Mouse (Mus musculus) erythroblast, embryonic 14.5 days (primary cell): ENCODE measurements at regions not wholly inside any gene's neighbourhood (a gene's known extent, or its start where the extent isn't known, plus 50 kb on each side); places are given as distances from the start of the nearest gene placed in this dataset.

Experiments
- H3K27me3 ChIP-seq: 2 replicates; pipeline ENCODE4 v1.6.1; 2012; ENCODE audit warnings: inconsistent platforms; ENCODE audit not compliant: control insufficient read depth
- H3K36me3 ChIP-seq: 2 replicates; pipeline ENCODE4 v1.6.1; 2012; ENCODE audit warnings: mild to moderate bottlenecking, inconsistent platforms; ENCODE audit not compliant: control insufficient read depth
- H3K4me1 ChIP-seq: 2 replicates; pipeline ENCODE4 v1.6.1; 2012; ENCODE audit warnings: inconsistent platforms; ENCODE audit not compliant: control insufficient read depth
- H3K4me3 ChIP-seq: replicated peaks from 2 replicates; pipeline ENCODE3; 2012; ENCODE audit warnings: moderate library complexity, mild to moderate bottlenecking, inconsistent platforms
- H3K9me3 ChIP-seq: 2 replicates; pipeline ENCODE4 v1.6.1; 2012; ENCODE audit warnings: low read length, inconsistent platforms, mixed read lengths; ENCODE audit not compliant: control insufficient read depth
- GATA1 ChIP-seq: IDR thresholded peaks from 2 replicates; pipeline ENCODE4 v1.6.1; 2012; ENCODE audit warnings: low read length, inconsistent platforms, mixed read lengths
- TAL1 ChIP-seq: IDR thresholded peaks from 3 replicates; pipeline ENCODE4 v1.6.1; 2012; ENCODE audit warnings: low read length, inconsistent platforms, mixed read lengths

DNA sequence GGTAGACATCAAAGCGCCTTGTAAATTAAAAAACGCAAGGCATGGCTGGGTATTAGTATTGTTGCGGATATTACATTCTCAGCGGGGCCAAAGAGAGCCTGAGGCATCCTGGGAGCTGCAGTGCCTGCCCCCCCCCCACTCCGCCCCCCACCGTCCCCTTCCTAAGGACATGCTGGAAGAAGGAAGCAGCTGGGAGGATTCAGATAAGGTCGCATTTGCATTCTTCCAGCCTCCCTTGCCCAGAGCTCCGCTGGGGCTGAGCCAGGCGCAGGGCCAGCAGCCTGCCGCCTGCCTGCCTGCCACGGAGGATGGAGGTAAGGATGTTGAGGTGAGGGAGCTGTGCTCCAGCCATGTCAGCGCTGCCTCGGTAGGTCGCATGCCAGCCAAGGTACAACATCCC is 230.5 kb upstream of the Srrm4 start:
- Histone ChIP-seq H3K27me3 (no peaks in the 10 kb centered on the region; the same call in 1 of the 2 replicates), H3K4me1 (no peaks in the 10 kb centered on the region), H3K36me3 (no peaks in the 10 kb centered on the region), H3K4me3 (no peak overlapping the region), H3K9me3 (peaks cover 61% of the 10 kb centered on the region)
- TF ChIP-seq GATA1 (no peak), TAL1 (no peak)

DNA sequence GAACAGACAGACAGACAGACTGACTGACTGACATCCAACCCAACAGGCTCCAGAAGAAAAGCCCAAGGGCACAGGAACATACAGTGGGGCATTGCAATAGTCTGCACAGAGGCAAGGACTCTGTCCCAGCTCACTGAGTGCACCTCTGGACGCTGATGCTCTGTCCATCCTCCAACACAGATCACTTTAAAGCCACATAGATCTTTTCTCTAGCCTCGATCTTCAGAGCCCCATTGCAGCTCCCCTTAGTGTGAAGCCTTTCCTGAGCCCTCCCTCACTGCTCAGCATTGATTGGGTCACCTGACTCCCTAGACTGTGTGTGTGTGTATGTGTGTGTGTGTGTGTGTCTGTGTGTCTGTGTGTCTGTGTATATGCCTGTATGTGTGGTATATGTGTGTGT is 218.2 kb upstream of the Srrm4 start:
- no peaks in the 10 kb centered on the region for H3K4me1 ChIP-seq
- H3K9me3 ChIP-seq, result peaks cover 42% of the 10 kb centered on the region
- H3K36me3 ChIP-seq, result no peaks in the 10 kb centered on the region
- no peak for TF ChIP-seq GATA1
- H3K27me3 ChIP-seq, result no peaks in the 10 kb centered on the region
- no peak overlapping the region for H3K4me3 ChIP-seq

DNA sequence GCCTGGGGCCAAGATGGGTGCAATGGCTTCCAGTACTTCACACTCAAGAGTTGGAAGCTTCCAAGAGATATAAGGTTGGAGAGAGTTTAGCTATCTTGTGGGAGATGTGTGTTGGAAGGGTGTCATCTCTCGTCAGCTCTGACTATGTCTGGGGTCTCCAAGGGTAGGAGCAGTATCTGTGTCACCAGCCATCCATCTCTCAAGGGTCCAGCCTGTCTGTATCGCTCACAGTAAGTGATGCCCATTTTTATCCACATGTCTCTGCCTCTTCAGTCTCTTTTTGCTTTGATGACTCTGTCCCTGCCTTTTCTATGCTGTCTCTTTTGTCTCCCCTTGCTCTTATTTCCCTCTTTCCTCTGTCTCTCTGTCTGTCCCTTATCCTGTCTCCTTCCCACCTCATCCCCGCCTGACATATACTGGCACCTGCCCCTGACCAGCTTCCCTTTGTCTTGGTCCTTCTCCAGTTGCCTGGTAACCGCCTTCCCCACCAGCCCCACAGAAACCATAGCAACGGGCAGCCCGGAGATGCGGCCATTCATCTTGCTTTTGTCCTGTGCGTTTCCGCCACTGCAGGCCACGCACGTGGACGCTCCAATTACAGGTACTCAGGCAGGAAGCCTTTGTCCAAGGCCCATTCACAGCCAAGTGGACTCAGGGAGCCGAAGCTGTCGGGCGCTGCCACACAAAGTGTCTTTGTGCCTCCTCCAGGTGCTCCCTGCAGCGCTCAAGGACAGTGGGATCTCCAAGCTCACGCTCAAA is 217.6 kb upstream of the Srrm4 start:
- no peaks in the 10 kb centered on the region for H3K27me3 ChIP-seq
- TF ChIP-seq GATA1 (no peak), TAL1 (no peak)
- H3K4me1 ChIP-seq, result no peaks in the 10 kb centered on the region
- H3K4me3 ChIP-seq, result no peak overlapping the region
- H3K36me3 ChIP-seq, result no peaks in the 10 kb centered on the region
- peaks cover 37% of the 10 kb centered on the region for H3K9me3 ChIP-seq

DNA sequence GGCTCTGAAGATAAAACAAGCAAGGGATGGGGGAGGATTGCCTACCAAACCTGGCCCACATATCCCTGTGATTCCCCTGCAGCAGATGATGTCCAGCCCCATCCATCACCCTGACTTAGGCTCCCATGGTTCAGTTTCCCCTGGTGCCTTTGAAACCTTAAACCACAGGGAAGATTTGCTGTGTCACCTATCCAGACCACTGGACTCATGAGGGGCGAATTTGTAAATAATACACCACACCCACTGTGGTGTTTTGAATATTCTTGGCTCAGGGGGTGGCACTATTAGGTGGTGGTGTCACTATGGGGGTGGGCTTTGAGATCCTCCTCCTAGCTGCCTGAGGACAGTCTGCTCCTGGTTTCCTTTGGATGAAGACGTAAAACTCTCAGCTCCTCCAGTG is 205.8 kb upstream of the Srrm4 start:
- Histone ChIP-seq H3K4me1 (no peaks in the 10 kb centered on the region), H3K9me3 (peaks cover 50% of the 10 kb centered on the region)
- TF ChIP-seq TAL1, result no peak
- no peak for TF ChIP-seq GATA1

DNA sequence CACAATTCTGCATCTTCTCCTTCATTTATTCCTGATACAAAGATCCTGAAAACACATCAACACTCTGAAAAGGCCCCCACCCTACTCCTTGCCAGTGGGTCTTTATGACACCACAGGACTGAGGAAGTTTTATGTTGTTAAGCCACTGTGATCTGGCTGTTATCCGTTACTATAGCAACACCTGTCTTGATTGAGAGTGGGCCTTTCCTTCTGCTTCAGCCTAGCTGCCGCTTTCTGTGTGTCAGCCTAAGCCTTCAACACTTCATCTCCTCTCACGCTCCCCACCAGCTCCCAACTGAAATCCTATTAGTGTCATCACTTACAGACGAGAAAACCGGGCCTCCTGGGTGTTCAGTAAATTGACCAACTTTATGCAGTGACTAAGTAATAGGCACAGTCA is 203.6 kb upstream of the Srrm4 start:
- Histone ChIP-seq H3K36me3 (no peaks in the 10 kb centered on the region), H3K27me3 (no peaks in the 10 kb centered on the region), H3K4me1 (no peaks in the 10 kb centered on the region), H3K9me3 (peaks cover 52% of the 10 kb centered on the region), H3K4me3 (no peak overlapping the region)
- no peak for TF ChIP-seq TAL1
- no peak for TF ChIP-seq GATA1

More for the DNA sequence above, 205.8 kb upstream of the Srrm4 start:
- no peaks in the 10 kb centered on the region for H3K27me3 ChIP-seq
- no peaks in the 10 kb centered on the region for H3K36me3 ChIP-seq
- H3K4me3 ChIP-seq, result no peak overlapping the region

DNA sequence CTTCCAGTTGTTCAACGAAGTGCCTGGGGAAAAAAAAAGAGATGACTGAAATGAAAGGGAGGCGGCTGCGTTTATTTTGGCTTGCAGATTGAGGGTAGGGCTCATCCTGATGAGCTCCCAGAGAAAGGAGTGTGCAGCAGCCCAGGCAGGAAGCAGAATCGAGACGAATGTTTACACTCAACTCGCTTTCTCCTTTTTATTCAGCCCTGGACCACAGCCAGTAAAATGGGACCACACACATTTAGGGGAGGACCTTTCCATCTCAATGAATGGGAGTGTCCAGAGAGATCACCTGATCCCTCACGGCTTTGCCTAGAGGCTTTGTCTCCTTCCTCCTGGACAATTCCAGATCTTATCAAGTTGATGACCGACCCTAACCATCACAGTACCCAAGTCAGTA is 198.8 kb upstream of the Srrm4 start:
- Histone ChIP-seq H3K4me1 (no peaks in the 10 kb centered on the region), H3K36me3 (no peaks in the 10 kb centered on the region), H3K9me3 (peaks cover 70% of the 10 kb centered on the region), H3K27me3 (no peaks in the 10 kb centered on the region), H3K4me3 (no peak overlapping the region)
- TF ChIP-seq GATA1 (no peak), TAL1 (no peak)

DNA sequence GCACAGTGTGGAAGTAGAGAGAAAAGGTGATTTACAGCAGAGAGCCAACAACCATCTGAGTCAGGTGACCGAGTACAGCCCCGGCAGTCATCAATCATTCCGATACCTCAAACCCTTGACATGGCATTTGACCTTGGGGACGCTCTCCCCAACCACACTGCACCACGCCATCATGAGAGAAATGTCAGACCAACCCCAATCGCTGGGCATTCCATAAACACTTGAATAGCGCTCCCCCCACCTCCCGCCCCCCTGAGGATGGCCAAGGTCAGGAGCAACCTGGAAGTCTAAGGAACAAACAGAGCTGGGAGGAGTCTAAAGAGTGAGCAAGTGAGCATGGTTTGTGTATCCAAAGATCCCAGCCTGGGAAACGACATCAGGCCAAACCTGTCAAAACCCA is 198.2 kb upstream of the Srrm4 start:
- no peak overlapping the region for H3K4me3 ChIP-seq
- H3K4me1 ChIP-seq, result no peaks in the 10 kb centered on the region
- H3K9me3 ChIP-seq, result peaks cover 73% of the 10 kb centered on the region
- no peak for TF ChIP-seq GATA1
- no peak for TF ChIP-seq TAL1
- H3K27me3 ChIP-seq, result no peaks in the 10 kb centered on the region
- no peaks in the 10 kb centered on the region for H3K36me3 ChIP-seq

DNA sequence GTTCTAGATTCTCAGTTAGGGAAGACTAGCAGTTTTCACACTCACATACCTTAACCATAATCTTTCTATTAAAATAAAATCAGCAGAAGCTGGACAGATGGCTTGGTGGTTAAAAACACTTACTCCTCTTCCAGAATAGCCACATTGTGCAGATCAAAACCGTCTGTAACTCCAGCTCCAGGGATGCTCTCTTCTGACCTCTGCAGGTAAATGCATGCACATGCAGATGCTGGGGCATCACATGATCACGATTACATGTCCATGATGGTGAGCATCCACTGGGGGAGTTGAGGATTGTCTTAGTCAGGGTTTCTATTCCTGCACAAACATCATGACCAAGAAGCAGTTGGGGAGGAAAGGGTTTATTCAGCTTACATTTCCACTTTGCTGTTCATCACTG is 184.8 kb upstream of the Srrm4 start:
- Histone ChIP-seq H3K4me3 (no peak overlapping the region), H3K4me1 (no peaks in the 10 kb centered on the region), H3K27me3 (no peaks in the 10 kb centered on the region), H3K36me3 (no peaks in the 10 kb centered on the region), H3K9me3 (peaks cover 36% of the 10 kb centered on the region)
- TF ChIP-seq TAL1, result no peak
- TF ChIP-seq GATA1, result no peak

DNA sequence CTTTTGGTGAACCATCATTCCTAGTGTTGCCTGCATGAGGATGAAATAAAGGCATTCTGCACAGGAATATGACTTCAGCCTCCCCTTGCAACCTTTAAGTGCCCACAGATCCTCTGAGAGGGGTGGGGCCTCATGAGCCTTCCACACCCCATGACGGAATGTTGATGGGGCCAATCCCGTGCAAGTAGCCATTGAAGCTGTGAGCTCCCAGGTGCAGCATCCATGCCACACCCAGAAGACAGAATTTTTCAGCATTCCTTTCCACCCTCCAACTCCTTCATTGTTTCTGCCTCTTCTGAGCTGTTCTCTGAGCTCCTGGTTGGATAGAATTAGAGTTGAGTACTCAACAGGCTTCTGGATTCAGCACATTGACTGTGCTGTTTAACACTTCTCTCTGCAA is 174.6 kb upstream of the Srrm4 start:
- peaks cover 46% of the 10 kb centered on the region for H3K9me3 ChIP-seq
- no peaks in the 10 kb centered on the region for H3K36me3 ChIP-seq
- no peaks in the 10 kb centered on the region for H3K27me3 ChIP-seq
- no peak overlapping the region for H3K4me3 ChIP-seq
- TF ChIP-seq GATA1, result no peak
- no peak for TF ChIP-seq TAL1
- no peaks in the 10 kb centered on the region for H3K4me1 ChIP-seq

DNA sequence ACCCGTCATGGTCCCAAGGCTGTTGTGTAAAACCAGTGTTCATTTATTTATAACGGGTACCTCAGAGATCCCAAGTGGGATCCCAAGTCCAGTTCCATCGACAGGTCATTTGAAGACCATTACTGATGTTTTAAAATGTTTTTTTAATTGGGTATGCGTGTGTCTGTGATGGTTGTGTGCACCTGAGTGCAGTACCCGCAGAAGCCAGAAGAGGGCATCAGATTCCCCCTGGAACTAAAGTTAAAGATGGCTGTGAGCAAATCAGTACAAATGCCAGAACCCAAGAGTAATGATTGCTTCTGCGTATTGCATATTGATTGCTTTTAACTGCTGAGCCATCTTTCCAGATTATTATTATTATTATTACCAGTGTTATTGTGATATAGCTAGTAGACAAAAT is 169.7 kb upstream of the Srrm4 start:
- H3K27me3 ChIP-seq, result no peaks in the 10 kb centered on the region
- no peaks in the 10 kb centered on the region for H3K36me3 ChIP-seq
- H3K4me1 ChIP-seq, result no peaks in the 10 kb centered on the region
- no peak for TF ChIP-seq TAL1
- no peak for TF ChIP-seq GATA1
- peaks cover 66% of the 10 kb centered on the region for H3K9me3 ChIP-seq
- H3K4me3 ChIP-seq, result no peak overlapping the region
